Mouse (Mus musculus): ENCODE results near the gene Galnt7. TPM values are rescaled to one million over a fixed set of nuclear protein-coding genes. Genes with fewer than 3 reads are reported as not detected.
A peak's percentile ranks its signal among the peaks of the same experiment; 100 is the strongest.

Galnt7 gene
- polyA plus RNA-seq, 1 experiment from 2014 or later, result 9.7 TPM

GRCm38 (mm10) chr8:57623955-57624354, 28.9 kb downstream of the Galnt7 start:
- Histone ChIP-seq H3K9ac (no peak overlapping the region), H3K36me3 (replicated peaks) (no peaks in the 10 kb centered on the region), H3K4me1 (no peaks in the 10 kb centered on the region), H3K4me2 (no peak overlapping the region), H3K27me3 (replicated peaks) (no peaks in the 10 kb centered on the region), H3K4me3 (no peak overlapping the region), H3K9me3 (no peaks in the 10 kb centered on the region), H3K27ac (no peak overlapping the region)
- ATAC-seq (replicated peaks), result no peak
- WGBS, result 90% methylated on average over 4 of the region's 4 CpGs

GRCm38 (mm10) chr8:57623051-57623450, 29.8 kb downstream of the Galnt7 start:
- 98% methylated on average over 3 of the region's 3 CpGs for WGBS

GRCm38 (mm10) chr8:57616965-57617364, 35.9 kb downstream of the Galnt7 start:
- Histone ChIP-seq H3K4me2 (no peak overlapping the region), H3K27me3 (replicated peaks) (no peaks in the 10 kb centered on the region), H3K4me3 (no peak overlapping the region), H3K27ac (no peak overlapping the region), H3K36me3 (replicated peaks) (no peaks in the 10 kb centered on the region), H3K4me1 (no peaks in the 10 kb centered on the region), H3K9ac (no peak overlapping the region), H3K9me3 (no peaks in the 10 kb centered on the region)
- WGBS, result 59% methylated on average over 5 of the region's 5 CpGs
- no peak for ATAC-seq (replicated peaks)

More at GRCm38 (mm10) chr8:57623051-57623450, 29.8 kb downstream of the Galnt7 start:
- Histone ChIP-seq H3K36me3 (replicated peaks) (no peaks in the 10 kb centered on the region), H3K9me3 (no peaks in the 10 kb centered on the region), H3K4me2 (no peak overlapping the region), H3K4me3 (no peak overlapping the region), H3K4me1 (no peaks in the 10 kb centered on the region), H3K27me3 (replicated peaks) (no peaks in the 10 kb centered on the region), H3K27ac (no peak overlapping the region), H3K9ac (no peak overlapping the region)
- ATAC-seq (replicated peaks), result no peak

- no peak overlapping the region for H3K4me3 ChIP-seq
- ATAC-seq (replicated peaks), result no peak
- no peak overlapping the region for H3K27ac ChIP-seq
- no peaks in the 10 kb centered on the region for H3K27me3 ChIP-seq (replicated peaks)
- no peak overlapping the region for H3K4me2 ChIP-seq
- H3K4me1 ChIP-seq, result peaks cover 7% of the 10 kb centered on the region
- 71% methylated on average over 15 of the region's 15 CpGs for WGBS
- H3K36me3 ChIP-seq (replicated peaks), result no peaks in the 10 kb centered on the region
- H3K9ac ChIP-seq, result no peak overlapping the region
- H3K9me3 ChIP-seq, result no peaks in the 10 kb centered on the region
Measured at GRCm38 (mm10) chr8:57615016-57615657, 37.7 kb downstream of the Galnt7 start.

- no peak overlapping the region for H3K27ac ChIP-seq
- H3K36me3 ChIP-seq (replicated peaks), result no peaks in the 10 kb centered on the region
- peaks cover 7% of the 10 kb centered on the region for H3K4me1 ChIP-seq
- H3K4me2 ChIP-seq, result no peak overlapping the region
- H3K27me3 ChIP-seq (replicated peaks), result no peaks in the 10 kb centered on the region
- H3K4me3 ChIP-seq, result no peak overlapping the region
- H3K9me3 ChIP-seq, result no peaks in the 10 kb centered on the region
- WGBS, result 45% methylated on average over 7 of the region's 7 CpGs
- no peak overlapping the region for H3K9ac ChIP-seq
- ATAC-seq (replicated peaks), result no peak
Measured at GRCm38 (mm10) chr8:57611419-57611977, 41.3 kb downstream of the Galnt7 start.

- Histone ChIP-seq H3K27ac (no peak overlapping the region), H3K9ac (no peak overlapping the region), H3K4me1 (peaks cover 7% of the 10 kb centered on the region), H3K9me3 (no peaks in the 10 kb centered on the region), H3K4me3 (no peak overlapping the region), H3K36me3 (replicated peaks) (no peaks in the 10 kb centered on the region), H3K27me3 (replicated peaks) (no peaks in the 10 kb centered on the region), H3K4me2 (no peak overlapping the region)
- no peak for ATAC-seq (replicated peaks)
- 71% methylated on average over 10 of the region's 11 CpGs for WGBS
Measured at GRCm38 (mm10) chr8:57610706-57611418, 42.0 kb downstream of the Galnt7 start.

- no peak overlapping the region for H3K9ac ChIP-seq
- no peaks in the 10 kb centered on the region for H3K27me3 ChIP-seq (replicated peaks)
- no peaks in the 10 kb centered on the region for H3K9me3 ChIP-seq
- 93% methylated on average over 5 of the region's 5 CpGs for WGBS
- H3K4me3 ChIP-seq, result no peak overlapping the region
- H3K4me1 ChIP-seq, result peaks cover 6% of the 10 kb centered on the region; the same call in 1 of the 2 replicates
- no peak overlapping the region for H3K4me2 ChIP-seq
- H3K36me3 ChIP-seq (replicated peaks), result no peaks in the 10 kb centered on the region
- H3K27ac ChIP-seq, result no peak overlapping the region
- ATAC-seq (replicated peaks), result no peak
Measured at GRCm38 (mm10) chr8:57602511-57602910, 50.3 kb downstream of the Galnt7 start.

- Histone ChIP-seq H3K27ac (no peak overlapping the region), H3K4me1 (peaks cover 6% of the 10 kb centered on the region; the same call in 1 of the 2 replicates), H3K27me3 (replicated peaks) (no peaks in the 10 kb centered on the region), H3K4me3 (no peak overlapping the region), H3K4me2 (no peak overlapping the region), H3K9ac (no peak overlapping the region), H3K9me3 (no peaks in the 10 kb centered on the region), H3K36me3 (replicated peaks) (no peaks in the 10 kb centered on the region)
- ATAC-seq (replicated peaks), result no peak; the same call in 1 of the 2 replicates
- WGBS, result 93% methylated on average over 12 of the region's 12 CpGs
Measured at GRCm38 (mm10) chr8:57601987-57602418, 50.8 kb downstream of the Galnt7 start.

GRCm38 (mm10) chr8:57599813-57600555, 52.8 kb downstream of the Galnt7 start:
- no peaks in the 10 kb centered on the region for H3K36me3 ChIP-seq (replicated peaks)
- H3K9ac ChIP-seq, result peak overlapping the region; percentile 6; the same call in 1 of the 2 replicates
- no peaks in the 10 kb centered on the region for H3K27me3 ChIP-seq (replicated peaks)
- no peaks in the 10 kb centered on the region for H3K9me3 ChIP-seq
- 27% methylated on average over 22 of the region's 22 CpGs for WGBS
- H3K27ac ChIP-seq, result no peak overlapping the region
- no peak; the same call in 1 of the 2 replicates for ATAC-seq (replicated peaks)
- peak overlapping the region; percentile 39 for H3K4me2 ChIP-seq
- H3K4me1 ChIP-seq, result peaks cover 6% of the 10 kb centered on the region; the same call in 1 of the 2 replicates
- peak overlapping the region; percentile 9; the same call in 1 of the 2 replicates for H3K4me3 ChIP-seq

GRCm38 (mm10) chr8:57595853-57596252, 57.0 kb downstream of the Galnt7 start:
- no peak for ATAC-seq (replicated peaks)
- Histone ChIP-seq H3K4me1 (peaks cover 6% of the 10 kb centered on the region; the same call in 1 of the 2 replicates), H3K27me3 (replicated peaks) (no peaks in the 10 kb centered on the region), H3K9ac (no peak overlapping the region), H3K4me3 (no peak overlapping the region), H3K9me3 (no peaks in the 10 kb centered on the region), H3K4me2 (no peak overlapping the region), H3K27ac (no peak overlapping the region), H3K36me3 (replicated peaks) (no peaks in the 10 kb centered on the region)
- WGBS, result 53% methylated on average over 3 of the region's 3 CpGs

GRCm38 (mm10) chr8:57594175-57594885, 58.5 kb downstream of the Galnt7 start:
- no peak overlapping the region for H3K4me3 ChIP-seq
- no peaks in the 10 kb centered on the region for H3K36me3 ChIP-seq (replicated peaks)
- no peak overlapping the region for H3K4me2 ChIP-seq
- H3K27ac ChIP-seq, result no peak overlapping the region
- H3K27me3 ChIP-seq (replicated peaks), result no peaks in the 10 kb centered on the region
- H3K9me3 ChIP-seq, result no peaks in the 10 kb centered on the region
- no peak for ATAC-seq (replicated peaks)
- H3K9ac ChIP-seq, result no peak overlapping the region
- H3K4me1 ChIP-seq, result no peaks in the 10 kb centered on the region
- WGBS, result 53% methylated on average over 6 of the region's 6 CpGs

All from midbrain, embryonic 15.5 days (tissue).